Mouse (Mus musculus): ENCODE data around the gene Bcat2.

Bcat2 gene

GRCm38 (mm10) chr7:45626571-45627076 is 56.7 kb downstream of the Bcat2 start:
- no peak for DNase-seq (ENCODE audit: low read depth, low spot score)

GRCm38 (mm10) chr7:45627261-45627660 is 57.3 kb downstream of the Bcat2 start, which contains the start of gene Rasip1:
Gene Rasip1 (plus strand): TSS chr7:45627488.
- DNase-seq (ENCODE audit: low read depth, low spot score): no peak

- DNase-seq (ENCODE audit: low read depth, low spot score): peak; percentile 42
Observed at GRCm38 (mm10) chr7:45628364-45629294, 58.7 kb downstream of the Bcat2 start.

- no peak for DNase-seq (ENCODE audit: low read depth, low spot score)
Observed at GRCm38 (mm10) chr7:45630064-45630907, 60.3 kb downstream of the Bcat2 start.

- DNase-seq (ENCODE audit: low read depth, low spot score): no peak
Observed at GRCm38 (mm10) chr7:45632499-45632898, 62.5 kb downstream of the Bcat2 start.

GRCm38 (mm10) chr7:45634946-45635681 is 65.2 kb downstream of the Bcat2 start:
- no peak for DNase-seq (ENCODE audit: low read depth, low spot score)

- DNase-seq (ENCODE audit: low read depth, low spot score): no peak
Observed at GRCm38 (mm10) chr7:45635711-45636688, 66.0 kb downstream of the Bcat2 start.

GRCm38 (mm10) chr7:45637710-45638109 is 67.8 kb downstream of the Bcat2 start:
- no peak for DNase-seq (ENCODE audit: low read depth, low spot score)

GRCm38 (mm10) chr7:45638623-45639401 is 68.9 kb downstream of the Bcat2 start:
- no peak for DNase-seq (ENCODE audit: low read depth, low spot score)
